Mouse (Mus musculus): ENCODE results near the gene Hmcn1. TPM values are rescaled to one million over a fixed set of nuclear protein-coding genes. Genes with fewer than 3 reads are reported as not detected.
A peak's percentile ranks its signal among the peaks of the same experiment; 100 is the strongest.

Gene Hmcn1
- total RNA-seq, 2 experiments from 2014 or later = 1.6 to 2.0 TPM

DNA sequence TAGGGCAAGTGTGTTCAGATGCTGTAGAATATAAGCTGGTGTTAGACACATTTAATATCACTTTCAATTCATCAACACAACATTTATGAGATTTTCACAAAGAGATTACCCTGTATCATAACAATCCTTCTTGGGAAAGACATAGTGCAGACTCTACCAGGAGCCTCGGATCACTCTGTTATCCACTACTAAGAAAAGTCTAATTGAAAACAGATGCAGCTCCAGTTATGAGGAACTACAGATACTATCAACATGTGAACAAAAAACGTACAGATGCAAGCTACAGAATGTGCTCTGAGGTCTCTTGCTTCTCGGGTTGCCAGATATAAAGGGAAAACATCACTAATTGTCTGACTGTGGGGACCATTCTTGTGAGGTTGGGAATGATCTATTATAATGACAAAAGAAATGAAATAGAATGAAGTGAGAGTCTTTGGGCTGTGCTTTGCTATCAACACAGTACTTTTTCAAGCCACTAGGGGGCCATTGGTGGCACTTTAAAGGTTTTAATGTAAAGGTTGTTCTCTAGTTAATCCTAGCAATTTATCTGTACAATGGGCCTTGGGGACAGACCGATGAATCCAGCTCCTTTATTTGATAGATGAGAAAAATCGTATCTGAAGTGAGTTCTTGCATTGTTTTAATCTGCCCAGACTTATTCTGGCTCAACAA is 168.8 kb downstream of the Hmcn1 start:
- DNase-seq (ENCODE audit: low spot score in 2 of 2) = no peak
- H3K4me3 ChIP-seq = no peak overlapping the region
- no peak overlapping the region for H3K27ac ChIP-seq
- peak; percentile 66 for TF ChIP-seq CTCF (conservative IDR thresholded peaks at IDR 0.05)

DNA sequence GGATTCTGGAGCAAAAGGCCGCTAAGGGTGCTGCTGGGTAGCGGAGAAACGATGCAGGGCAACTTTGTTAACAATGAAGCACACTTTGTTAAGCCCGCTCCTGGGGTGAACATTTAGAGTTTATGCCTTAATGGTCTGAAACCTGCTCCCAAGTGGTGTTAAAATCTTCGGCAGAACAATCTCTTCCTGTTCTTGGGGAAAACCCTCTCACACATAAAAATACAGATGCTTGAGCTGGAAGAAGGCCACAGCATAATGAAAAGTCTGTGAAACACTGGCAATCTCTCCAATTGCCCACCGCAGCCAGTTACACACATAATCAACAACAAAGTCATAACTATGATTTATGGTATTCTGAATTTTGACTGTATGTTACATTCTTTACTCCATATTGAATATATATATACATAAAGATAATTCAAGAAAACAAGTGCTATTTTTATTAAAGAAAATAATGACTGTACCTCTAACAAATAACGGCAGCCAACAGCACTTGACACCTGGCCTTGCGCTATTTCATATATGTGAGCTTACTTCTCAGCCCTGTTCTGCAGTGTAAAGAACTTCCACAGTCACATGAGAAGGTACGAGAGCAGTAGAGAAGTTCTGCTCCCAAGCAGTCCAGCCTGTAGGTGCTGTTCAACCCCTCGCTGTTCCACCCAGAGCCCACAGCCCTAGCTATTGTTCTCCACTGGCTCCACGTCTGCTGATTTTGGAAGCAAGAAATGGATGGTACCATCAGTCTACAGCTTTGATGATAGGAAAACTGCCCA is 177.0 kb downstream of the Hmcn1 start:
- no peak overlapping the region for H3K27ac ChIP-seq
- no peak for DNase-seq (ENCODE audit: low spot score in 2 of 2)
- TF ChIP-seq CTCF (conservative IDR thresholded peaks at IDR 0.05) = no peak
- H3K4me3 ChIP-seq = no peak overlapping the region

DNA sequence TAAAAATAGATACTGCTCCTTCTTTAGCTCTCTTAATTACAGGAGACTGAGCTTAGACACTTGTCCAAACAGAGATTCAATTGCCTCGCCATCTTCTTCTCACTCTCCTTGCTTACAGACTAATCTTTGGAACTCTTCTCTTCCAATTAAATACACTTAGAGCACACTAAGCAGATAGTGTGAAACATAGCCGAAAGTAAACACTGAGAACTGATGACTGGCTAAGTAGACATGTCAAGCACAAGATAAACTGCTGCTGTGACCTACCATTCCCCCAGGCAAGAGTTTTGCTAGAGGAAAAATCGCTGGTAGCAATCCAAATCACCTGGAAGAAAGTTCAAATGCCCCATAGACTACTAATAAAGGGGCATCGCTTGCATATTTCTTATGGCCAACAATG is 178.3 kb downstream of the Hmcn1 start:
- TF ChIP-seq CTCF (conservative IDR thresholded peaks at IDR 0.05) = no peak
- Histone ChIP-seq H3K27ac (no peak overlapping the region), H3K4me3 (no peak overlapping the region)
- no peak for DNase-seq (ENCODE audit: low spot score in 2 of 2)

DNA sequence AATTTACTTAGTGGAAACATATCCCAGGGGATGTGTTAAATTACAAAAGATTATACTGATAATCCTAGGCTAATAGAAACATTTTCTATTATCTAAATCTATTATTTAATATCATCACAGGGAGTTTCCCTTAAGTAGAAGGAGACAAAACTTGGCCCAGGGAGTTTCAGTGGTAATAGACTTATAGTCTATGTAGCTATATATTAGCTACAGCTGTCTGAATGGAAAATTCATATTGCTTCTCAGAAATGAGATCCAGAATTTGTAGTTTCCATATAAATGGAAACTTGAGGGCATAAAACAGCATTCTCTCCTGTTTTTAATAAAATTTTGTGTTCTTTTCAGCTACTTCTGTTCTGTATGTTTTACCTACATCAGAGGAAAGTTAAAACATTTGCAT is 179.9 kb downstream of the Hmcn1 start:
- DNase-seq (ENCODE audit: low spot score in 2 of 2) = no peak
- TF ChIP-seq CTCF (conservative IDR thresholded peaks at IDR 0.05) = no peak
- Histone ChIP-seq H3K4me3 (no peak overlapping the region), H3K27ac (no peak overlapping the region)

DNA sequence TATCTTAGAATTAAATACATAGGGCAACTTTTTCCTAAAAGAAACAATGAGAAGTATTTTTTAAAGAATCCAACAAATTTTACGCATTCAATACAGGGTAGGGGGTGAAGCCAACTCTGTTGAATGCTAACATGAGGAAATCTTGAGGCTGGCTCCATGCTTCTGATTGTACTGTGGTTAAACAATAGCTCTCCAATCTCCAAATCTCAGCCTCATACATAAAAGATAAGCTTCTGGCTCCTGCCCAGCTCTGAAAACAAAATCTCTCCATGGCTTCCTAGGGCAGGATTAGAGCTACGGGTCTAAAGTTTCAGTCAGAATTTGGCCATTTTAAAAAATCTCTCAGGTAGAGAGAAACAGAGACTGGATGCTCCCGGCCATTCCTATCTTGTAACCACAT is 186.4 kb downstream of the Hmcn1 start:
- H3K27ac ChIP-seq = no peak overlapping the region
- no peak overlapping the region for H3K4me3 ChIP-seq
- no peak for DNase-seq (ENCODE audit: low spot score in 2 of 2)
- TF ChIP-seq CTCF (conservative IDR thresholded peaks at IDR 0.05) = no peak

DNA sequence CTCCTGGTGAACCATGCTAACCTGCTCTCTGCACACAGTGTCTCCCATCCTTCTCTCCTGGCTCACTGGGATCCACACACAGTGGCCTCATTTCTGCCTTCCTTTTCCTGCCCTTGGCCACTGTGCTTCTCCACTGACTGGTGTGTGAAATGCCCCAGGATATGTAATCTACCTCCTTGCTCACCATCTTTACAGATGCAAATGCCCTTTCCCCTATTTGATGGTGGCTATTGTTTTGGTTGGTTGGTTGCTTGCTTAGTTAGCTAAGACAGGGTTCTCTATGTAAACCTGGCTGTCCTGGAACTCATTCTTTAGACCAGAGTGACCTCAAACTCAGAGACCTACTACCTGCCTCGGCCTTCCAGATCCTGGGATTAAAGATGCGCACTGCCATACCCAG is 187.8 kb downstream of the Hmcn1 start:
- no peak for TF ChIP-seq CTCF (conservative IDR thresholded peaks at IDR 0.05)
- no peak overlapping the region for H3K27ac ChIP-seq
- no peak overlapping the region for H3K4me3 ChIP-seq
- DNase-seq (ENCODE audit: low spot score in 2 of 2) = no peak

DNA sequence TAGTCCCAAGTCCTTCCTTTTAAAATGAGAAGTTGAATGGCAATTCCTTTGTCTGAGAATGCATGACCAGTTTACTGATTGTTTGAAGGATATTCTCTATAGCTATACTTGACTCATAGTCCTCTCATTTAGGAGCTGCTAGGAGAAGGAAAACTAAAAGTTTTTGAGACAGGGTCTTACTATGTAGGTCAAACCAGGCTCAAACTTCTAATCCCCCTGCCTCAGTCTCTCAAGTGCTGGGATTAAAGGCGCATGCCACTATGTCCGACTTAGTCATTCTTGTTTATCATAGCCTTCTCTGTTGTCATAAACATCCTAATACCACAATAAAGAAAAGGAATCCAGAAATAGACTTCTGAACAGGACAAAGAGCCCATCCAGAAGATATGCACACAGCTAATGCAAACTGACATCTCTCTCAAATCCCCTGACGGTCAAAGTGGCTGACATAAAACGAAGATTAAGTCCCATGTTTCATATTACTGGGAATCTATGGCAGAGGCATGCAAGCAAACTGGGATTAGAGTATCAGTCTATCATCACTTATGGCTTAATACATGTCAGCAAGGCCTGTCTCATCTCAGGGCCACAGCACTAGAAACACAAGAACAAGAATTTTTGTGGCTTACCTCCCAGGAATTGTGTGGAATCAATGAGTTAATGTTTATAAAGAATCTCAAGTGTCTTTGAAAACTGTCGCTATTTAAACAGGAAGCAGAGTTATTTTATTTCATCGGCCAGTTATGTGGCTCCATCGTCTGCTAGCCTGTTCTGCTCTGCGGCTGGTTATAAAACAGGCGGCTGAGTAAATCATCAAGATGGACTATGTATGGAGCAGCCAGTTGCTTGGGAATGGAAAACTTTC is 188.8 kb downstream of the Hmcn1 start:
- H3K4me3 ChIP-seq = no peak overlapping the region
- no peak for DNase-seq (ENCODE audit: low spot score in 2 of 2)
- no peak for TF ChIP-seq CTCF (conservative IDR thresholded peaks at IDR 0.05)
- no peak overlapping the region for H3K27ac ChIP-seq

DNA sequence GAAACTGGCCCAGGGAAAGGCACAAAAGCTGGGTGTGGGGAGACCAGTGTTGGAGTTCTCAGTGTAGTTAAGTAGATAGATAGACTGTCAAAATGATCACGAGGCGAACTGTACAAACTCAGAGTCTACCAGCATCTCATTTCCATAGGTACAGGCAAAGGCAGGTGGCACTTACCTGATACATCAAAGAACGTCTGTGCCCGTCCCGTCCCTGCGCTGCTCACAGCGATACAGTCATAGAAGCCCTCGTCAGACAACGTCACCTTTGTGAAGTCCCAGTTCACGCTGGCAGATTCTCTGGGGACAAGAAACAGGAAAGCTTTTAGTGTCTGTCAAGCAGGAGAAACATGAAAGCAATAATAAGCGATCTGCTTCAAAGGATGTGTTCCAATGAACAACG is 190.6 kb downstream of the Hmcn1 start:
- DNase-seq (ENCODE audit: low spot score in 2 of 2) = no peak
- H3K4me3 ChIP-seq = no peak overlapping the region
- no peak for TF ChIP-seq CTCF (conservative IDR thresholded peaks at IDR 0.05)
- no peak overlapping the region for H3K27ac ChIP-seq

DNA sequence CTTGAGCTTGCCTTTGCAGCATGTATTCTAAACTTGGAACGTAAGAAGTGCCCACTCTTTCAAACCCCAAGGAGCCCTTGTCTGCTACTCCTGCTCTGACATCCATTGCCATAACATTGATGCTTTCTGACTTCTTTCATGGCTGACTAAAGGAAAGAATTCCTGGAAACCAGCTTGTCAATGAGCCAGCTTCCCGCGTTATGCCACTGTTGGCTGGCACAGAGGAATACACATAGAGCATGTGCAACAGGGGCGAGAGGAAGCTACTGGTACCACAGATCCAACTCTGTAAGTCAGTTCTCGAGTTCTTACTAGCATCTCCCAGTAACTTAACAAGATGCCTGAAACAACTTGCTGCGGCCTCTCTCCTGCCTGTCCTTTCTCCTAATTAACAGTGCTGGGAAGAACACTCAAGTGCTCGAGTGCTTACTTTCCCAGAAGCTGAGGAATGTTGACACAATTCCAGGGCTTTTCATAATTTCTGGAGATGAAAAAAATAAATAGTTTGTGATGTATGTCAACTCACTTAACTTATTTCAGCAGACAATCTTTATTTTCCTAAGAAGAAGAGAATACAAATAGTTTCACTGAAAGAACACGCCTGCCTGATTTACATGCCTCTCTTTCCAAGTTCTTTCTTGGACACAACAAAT is 192.5 kb downstream of the Hmcn1 start:
- no peak for TF ChIP-seq CTCF (conservative IDR thresholded peaks at IDR 0.05)
- H3K4me3 ChIP-seq = no peak overlapping the region
- no peak for DNase-seq (ENCODE audit: low spot score in 2 of 2)
- H3K27ac ChIP-seq = no peak overlapping the region

DNA sequence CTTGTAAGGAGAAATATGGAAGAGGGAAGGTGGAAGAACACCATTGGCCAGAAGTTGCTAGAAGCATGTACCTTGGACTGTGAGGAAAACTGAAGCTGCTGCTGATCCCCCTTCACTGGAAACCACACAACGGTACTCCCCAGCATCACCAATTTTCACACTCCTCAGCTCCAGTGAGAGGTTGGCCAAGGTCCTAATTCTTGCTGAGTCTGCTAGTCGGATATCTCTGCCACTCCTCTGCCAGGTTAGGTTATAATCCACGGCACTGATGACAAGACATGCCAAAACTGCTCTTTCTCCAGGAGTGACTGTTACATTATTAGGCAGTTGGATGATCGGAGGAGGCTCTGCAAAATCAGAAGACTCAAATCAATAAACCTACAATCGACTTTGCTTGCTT is 194.6 kb downstream of the Hmcn1 start:
- TF ChIP-seq CTCF (conservative IDR thresholded peaks at IDR 0.05) = no peak
- Histone ChIP-seq H3K27ac (no peak overlapping the region), H3K4me3 (no peak overlapping the region)
- DNase-seq (ENCODE audit: low spot score in 2 of 2) = no peak

DNA sequence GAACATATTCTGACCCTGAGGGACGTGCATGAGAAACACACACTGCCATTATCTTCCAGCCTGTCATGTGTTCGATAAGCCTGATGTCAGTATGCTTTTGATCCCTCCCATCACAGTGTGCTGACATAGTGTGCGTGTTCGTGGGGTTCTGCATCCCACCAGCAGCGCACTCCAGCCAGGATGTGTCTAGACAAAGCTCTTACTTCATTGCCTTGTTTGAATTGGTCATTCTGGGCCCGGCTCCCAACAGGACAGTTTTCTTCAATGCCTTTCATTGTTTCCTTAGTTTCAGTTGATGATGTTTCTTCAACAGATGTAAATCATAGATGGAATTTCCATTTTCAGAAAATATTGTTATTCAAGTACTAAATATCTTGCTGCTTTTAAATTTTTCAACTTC is 206.5 kb downstream of the Hmcn1 start:
- Histone ChIP-seq H3K4me3 (no peak overlapping the region), H3K27ac (no peak overlapping the region)
- no peak for DNase-seq (ENCODE audit: low spot score in 2 of 2)
- no peak for TF ChIP-seq CTCF (conservative IDR thresholded peaks at IDR 0.05)

DNA sequence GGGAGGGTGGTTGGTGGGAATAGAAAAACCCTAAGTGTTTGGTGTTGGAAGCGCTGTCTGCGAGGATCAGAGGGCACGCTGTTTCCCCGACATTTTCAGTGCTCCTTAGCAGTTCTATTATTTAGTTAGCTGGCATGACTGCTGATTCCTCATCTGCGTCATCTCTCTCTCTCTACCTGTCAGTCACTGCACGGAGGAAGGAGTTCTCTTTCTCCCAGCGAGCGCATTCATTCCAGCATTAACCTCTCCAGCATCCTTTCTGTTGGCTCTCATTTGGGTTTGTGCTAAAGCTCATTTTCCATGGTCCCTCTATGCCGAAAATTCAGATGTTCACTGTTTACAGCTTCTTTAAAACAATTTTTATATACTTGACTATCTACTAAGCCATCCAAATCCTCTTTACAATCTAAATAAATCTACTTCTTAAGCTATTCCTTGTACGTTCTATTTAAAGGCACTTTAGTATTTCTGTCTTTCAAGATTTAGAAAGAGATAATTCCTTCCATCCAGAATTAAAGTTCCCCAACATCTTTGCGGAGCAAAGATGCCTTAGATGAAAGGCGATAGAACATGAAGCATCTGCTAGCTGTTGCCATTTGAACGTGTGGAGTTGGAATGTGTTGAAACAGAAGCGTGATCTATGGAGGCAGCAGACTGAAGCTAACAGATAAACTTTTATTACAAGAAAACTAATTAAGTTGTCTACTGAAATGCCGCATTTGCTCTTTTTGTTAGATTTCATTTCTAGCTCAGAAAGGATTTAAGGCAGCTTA is 210.0 kb downstream of the Hmcn1 start:
- TF ChIP-seq CTCF (conservative IDR thresholded peaks at IDR 0.05) = no peak
- no peak overlapping the region for H3K27ac ChIP-seq
- H3K4me3 ChIP-seq = no peak overlapping the region
- DNase-seq (ENCODE audit: low spot score in 2 of 2) = no peak
